Mouse (Mus musculus) right cerebral cortex, postnatal 4 days (tissue): ENCODE measurements around the gene Khdc3.
"Not testable (repeated sequence)": the region's sequence is repeated elsewhere in the genome, so short reads cannot be mapped to it uniquely, and the experiment has no call there.

Experiments used
- DNase-seq: peaks from one replicate; pipeline ENCODE4 v3.0.0-alpha.2; 2022

Khdc3 gene

DNA sequence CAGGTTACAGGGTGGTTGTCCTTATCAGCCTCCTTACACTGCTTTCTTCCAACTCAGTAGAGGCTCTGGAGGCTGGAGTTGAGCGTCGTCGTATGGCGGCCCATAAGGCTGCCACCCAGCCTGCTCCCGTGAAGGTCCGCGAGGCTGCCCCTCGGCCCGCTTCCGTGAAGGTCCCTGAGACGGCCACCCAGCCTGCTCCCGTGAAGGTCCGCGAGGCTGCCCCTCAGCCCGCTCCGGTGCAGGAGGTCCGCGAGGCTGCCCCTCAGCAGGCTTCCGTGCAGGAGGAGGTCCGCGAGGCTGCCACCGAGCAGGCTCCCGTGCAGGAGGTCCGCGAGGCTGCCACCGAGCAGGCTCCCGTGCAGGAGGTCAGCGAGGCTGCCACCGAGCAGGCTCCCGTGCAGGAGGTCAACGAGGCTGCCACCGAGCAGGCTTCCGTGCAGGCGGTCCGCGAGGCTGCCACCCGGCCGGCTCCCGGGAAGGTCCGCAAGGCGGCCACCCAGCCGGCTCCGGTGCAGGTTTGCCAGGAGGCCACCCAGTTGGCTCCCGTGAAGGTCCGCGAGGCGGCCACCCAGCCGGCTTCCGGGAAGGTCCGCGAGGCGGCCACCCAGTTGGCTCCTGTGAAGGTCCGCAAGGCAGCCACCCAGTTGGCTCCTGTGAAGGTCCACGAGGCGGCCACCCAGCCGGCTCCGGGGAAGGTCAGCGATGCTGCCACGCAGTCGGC lies 1.7 kb downstream of the Khdc3 start:
- DNase-seq = peak; percentile 23

DNA sequence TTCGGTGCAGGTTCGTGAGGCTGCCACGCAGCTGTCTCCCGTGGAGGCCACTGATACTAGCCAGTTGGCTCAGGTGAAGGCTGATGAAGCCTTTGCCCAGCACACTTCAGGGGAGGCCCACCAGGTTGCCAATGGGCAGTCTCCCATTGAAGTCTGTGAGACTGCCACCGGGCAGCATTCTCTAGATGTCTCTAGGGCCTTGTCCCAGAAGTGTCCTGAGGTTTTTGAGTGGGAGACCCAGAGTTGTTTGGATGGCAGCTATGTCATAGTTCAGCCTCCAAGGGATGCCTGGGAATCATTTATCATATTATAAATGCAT lies 2.2 kb downstream of the Khdc3 start:
- no peak for DNase-seq

DNA sequence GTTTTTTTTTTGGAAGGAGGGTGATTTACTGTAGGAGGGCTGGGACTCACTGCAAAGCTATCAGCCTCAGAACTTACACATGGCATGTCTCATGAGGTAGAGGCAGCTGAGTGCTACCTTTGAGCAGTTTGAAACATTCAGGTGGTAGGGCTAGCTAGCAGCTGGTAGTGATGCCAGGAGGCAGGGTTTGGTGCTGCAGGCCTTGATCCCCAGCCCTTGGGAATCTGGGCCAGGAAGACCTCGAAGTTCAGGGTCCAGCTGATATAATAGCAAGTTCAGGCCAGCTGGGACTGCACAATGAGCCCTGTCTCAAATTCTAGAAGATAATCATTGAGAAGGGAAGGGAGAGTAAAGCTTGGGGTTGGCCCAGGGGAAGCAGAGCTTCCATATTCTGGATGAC lies 3.5 kb downstream of the Khdc3 start:
- DNase-seq = no peak

DNA sequence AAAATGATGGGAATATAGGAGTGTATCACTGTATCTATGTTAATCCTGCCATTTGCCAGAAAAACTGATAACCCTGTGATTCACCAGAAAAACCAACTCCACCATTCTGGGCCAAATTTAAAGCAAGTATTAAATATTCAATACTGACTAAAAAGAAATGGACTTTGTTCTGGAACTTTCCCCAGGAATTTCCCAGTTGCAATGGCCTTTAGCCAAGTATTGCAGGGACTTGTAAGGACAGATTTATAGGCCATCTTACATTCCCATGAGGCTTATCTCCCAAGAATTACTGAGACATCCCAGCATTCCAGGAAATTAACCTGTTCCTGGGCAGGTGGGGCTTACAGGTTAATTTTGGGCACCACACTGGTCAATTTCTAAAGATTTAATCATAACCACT lies 4.1 kb downstream of the Khdc3 start:
- no peak for DNase-seq

DNA sequence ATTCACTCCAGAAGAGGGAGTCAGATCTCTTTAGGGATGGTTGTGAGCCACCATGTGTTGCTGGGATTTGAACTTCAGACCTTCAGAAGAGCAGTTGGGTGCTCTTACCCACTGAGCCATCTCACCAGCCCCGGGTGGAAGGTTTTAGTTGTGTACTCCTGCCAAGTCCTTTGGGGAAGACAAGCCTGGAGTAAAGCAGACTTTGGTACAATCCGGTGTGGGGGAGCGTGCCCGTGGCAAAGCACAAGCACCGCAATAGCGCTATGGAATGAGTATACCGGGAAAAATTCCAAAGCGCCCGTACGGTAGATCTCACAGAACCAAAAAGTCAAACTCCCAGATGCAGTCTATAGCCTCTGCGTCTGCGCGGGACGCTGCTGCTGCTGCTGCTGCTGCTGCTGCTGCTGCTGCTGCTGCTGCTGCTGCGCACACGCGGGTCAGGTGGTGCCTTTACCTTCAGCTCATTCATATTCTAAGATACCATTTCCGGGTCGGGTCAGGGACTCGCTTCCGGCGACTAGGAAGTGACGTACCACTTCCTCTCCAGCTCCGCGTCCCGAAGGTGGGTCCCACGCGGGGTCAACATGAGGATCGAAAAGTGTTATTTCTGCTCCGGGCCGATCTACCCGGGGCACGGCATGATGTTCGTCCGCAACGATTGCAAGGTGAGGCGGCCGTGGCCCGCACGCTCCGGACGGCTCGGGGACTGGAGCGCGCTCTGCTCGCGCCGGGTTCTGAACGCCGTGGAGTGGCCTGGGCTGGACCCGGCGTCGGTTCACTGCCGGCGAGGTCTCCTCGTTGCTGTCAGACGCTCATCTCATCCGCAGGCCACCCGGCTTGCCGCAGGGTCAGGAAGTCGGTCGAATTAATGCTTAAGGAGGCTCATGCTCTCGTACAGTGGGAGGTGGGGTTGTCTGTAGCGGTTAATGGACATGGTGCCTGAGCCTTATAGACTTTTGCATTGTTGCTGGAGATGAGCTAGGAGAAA lies 11.6 kb downstream of the Khdc3 start, which contains the start of gene Rsl24d1:
Gene Rsl24d1, plus strand, starts transcription at position 508 of the 988 bp plus-strand sequence.
- DNase-seq = peak; percentile 71

DNA sequence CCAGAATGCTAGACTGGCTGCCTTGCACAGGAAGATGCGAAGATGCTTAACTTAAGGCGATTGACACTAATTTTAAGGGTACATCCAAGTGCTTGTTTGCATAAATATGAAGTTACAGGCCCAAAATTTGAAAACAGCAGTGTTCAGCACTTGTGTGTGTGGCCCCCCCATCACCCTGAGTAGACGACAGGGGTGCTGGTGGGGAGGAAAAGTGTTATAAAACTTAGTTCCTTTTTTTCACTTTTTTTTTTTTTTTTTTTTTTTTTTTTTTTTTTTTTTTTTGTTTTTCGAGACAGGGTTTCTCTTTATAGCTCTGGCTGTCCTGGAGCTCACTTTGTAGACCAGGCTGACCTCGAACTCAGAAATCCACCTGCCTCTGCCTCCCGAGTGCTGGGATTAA lies 15.1 kb downstream of the Khdc3 start:
- DNase-seq = not testable (repeated sequence)

DNA sequence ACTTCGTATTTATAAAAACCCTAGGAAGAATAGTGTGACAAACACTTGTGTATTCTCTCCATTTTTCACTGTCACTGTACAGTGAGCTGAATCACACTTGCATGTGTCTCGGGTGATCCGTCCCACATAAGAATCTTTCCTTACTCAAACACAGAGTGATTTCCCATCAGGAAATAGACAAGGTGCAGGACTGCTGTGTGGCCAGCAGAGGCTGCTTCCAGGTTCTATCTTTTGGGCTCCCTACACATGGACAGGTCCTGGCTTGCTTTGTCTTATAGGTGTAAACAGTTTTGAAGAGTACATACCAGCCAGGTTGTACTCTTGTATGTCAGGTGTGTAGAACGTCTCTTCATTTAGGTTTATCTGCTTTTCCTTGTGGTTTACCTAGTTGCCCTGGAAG lies 16.4 kb downstream of the Khdc3 start:
- no peak for DNase-seq

DNA sequence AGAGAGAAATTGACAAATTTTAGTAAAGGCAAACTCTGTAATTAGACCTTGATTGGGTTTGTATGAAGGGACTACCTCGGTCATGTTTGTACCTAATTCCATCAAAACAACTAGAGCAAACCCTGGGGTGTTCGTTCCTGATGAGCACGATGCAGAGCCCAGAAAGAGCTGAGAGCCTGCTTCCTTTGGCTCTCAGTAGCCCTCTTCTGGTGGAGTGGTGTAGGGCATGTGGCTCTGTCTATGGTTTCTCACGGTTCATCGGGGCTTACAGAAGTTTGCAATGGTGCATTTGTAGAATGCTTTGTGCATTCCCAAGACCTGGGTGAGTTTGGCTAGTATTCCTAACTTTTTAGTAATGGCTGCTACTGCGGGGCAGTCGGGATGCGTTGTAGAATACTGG lies 20.1 kb downstream of the Khdc3 start:
- DNase-seq = peak; percentile 37

DNA sequence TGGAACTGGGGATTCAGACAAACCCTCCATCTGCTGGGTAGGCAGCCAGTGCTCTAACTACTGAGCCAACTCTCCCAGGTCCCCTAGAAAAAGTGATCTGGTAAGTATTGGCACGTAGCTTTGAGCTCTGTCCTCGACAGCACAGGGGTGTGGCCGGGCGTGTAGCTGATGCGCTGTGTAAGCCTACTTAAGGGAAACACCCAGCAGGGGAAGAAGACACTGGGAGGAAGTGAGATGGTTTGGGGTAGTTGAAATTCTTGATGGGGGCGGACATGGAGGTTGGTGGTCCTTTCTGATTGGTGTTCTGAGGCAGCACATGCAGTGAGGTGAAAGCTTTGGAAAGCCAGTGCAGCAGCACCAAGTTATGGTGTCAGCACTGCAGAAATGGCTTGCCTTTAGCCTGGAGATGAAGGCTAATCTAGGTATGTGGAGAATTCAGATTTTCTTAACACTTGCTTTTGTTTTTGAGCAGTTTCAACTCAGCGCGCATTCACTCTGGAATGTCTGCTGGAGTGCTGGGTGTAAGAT lies 23.5 kb downstream of the Khdc3 start:
- no peak for DNase-seq

DNA sequence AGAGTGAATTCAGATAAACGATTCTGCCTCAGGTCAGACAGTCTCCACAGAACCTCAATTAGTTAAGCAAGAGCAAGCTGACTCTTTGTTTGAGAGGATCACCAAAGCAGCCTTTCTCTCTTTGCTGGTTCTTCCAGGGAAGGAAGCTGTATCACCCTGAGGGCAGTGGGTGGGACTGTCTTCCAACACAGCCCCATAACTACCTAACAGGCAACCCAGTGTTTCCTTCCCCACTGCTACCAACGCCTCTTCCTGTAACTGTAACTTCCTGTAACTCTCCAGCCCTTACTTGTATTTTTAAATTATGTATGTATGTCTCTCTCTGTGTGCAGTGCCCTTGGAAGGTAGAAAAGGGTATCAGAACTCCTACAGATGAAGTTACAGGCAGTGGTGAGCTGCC lies 25.8 kb downstream of the Khdc3 start:
- DNase-seq = no peak

DNA sequence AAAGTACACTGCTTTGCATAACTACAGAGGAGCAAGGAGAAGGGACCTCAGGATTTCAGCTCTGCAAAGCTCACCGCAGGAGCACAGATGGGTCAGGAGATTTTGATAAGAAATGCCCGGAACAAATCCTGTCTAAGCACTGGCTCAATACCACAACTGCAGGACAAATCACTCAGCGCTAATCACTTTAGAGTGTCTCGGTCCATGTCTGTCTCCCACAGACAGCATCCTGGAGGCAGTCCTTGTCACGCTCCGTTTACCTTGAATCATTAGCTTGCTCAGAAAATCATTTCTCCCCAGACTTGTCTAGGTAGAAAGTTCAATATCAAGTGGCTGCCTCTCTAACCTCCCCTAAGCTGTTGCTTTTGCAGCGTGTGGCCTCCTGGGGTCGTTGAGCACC lies 28.2 kb downstream of the Khdc3 start:
- no peak for DNase-seq

DNA sequence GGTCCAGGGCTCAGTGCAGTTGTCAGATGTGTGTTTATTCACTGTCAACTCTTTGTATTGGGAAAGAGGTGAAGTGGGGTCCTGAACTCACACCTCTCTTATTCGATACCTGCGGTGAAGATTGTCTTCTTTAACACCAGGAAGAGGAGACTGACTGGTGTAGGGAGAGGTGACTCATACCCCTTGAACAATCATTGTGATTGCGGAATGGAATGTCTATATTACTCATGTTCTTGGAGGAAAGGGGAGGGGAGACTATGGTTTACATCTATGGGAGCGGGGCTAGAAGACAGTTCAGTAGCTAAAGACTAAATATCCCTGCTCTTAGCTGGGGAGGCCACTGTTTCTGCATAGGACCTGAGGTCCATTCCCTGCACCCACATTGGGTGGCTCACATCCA lies 28.9 kb downstream of the Khdc3 start:
- DNase-seq = no peak

DNA sequence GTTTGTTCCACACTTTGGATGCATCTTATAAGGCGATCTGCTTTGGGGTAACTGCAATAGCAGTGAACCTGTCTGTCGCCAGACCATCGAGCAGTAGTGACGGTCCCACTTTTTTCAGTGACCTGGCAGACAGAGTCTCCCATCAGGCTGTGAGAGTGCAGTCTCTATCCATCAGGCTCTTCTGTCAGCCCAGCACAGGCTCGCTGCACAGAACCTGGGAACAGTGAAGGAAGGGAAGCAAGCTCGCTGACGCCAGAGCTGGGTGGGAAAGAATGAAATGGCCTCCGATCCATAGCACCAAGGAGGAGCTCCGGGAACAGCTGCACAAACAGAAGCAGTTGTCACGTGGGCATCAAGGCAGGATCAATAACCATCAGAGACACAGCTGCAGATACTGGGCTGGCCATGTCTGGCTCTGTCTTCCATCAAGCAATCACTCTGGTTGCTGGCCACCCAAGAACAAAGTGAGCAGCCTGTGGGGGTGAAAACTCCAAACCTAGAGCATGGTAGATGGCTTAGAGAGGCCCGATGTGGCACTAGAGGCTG lies 35.8 kb downstream of the Khdc3 start:
- no peak for DNase-seq
